Mouse (Mus musculus): ENCODE measurements around the gene E330034G19Rik.
"Not testable (repeated sequence)": the region's sequence is repeated elsewhere in the genome, so short reads cannot be mapped to it uniquely, and the experiment has no call there.

The E330034G19Rik gene

DNA sequence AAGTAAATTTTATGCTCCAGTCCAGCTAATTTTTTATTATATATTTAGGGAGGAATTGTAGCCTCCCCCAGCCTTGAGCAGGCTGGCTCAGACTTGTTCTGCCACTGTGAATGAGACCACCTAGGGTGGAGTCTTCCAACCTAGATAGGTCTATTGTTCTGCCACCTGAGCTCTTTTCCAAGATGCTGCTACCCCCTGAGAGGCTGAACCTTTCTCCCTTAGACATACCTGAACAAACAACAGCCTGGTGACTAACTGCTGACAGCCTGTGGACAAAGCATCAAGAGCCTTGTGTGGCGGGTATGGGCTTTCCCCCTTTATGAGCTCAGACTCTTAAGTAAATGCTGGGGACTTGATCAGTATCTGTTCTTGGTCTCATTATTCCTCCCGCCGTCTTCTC is 54.0 kb downstream of the E330034G19Rik start:
- not testable (repeated sequence) for DNase-seq (ENCODE audit: low spot score in 2 of 2)

DNA sequence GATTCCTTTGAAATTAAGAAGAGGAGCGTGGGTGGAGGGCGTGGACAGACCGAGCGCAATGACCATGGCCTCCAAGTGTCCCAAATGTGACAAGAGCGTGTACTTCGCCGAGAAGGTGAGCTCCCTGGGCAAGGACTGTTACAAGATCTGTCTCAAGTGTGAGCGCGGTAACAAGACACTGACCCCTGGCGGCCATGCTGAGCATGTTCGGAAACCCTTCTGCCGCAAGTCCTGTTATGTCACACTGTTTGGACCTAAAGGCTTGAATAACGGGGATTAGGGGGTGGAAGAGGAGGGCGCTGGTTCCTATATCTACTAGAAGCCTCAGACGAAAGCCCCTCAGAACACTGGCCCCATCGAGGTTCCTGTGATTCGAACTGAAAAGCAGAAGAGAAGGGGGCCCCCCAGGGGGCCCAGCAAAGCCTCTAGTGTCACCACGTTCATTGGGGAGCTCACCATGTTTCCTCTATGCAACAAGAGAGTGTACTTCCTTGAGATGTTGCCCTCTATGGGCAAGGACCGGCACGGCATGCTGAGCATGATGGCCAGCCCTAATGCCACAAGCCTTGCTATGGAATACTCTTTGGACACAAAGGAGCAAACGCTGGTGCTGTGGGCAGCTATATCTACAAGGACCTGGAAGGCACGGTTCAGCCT is 65.4 kb downstream of the E330034G19Rik start:
- peak; percentile 12 to 58 for DNase-seq (ENCODE audit: low spot score in 2 of 2)

Measured in thymus, postnatal 10 days (tissue).